Mouse (Mus musculus): ENCODE results near the gene Col9a2. TPM values are rescaled to one million over a fixed set of nuclear protein-coding genes. Genes with fewer than 3 reads are reported as not detected.

Gene Col9a2
- polyA plus RNA-seq (2014; fragmentation: Illumina TruSeq; extraction: RNeasy Lipid Tissue Mini Kit (QIAGEN cat#74804); ENCODE audit: low read depth, low replicate concordance) = not detected

DNA sequence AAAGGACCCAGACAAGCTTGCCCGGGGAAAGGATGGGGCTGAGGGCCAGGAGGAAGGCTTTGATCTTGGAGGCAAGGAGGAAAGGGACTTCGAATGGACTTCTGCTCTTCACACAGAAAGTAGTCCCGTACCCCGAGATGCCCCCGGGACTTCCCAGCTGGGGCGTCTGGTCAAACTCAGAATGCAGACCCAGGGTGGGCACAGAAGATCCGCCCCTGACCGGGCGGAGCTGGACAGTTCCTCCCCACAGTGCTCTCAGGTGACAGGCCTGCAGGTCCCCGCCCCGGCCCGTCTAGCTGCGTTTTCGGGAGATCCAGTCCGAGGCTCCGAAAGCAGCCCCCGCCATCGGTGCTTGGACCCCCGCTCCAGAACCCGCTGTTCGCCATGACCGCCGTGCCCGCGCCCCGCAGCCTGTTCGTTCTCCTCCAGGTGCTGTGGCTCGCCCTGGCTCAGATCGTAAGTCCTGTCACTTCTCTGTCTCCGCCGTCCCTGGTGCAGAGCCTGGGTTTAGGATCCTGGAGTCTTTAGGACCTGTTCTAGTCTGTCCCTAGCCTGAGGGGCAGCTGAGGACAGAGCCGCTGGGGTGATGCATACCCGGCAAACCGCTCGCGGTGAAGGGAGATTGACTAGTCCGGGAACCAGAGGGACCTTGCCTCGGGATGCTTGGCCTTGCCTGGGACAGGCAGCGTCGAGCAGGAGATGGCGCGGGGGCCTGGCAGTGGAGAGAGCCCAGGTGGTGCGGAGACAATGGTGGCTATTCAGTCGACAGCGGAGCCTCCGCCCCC lies at the start of gene Col9a2:
Gene Col9a2, plus strand, starts transcription at position 55 of the 785 bp plus-strand sequence.

DNA sequence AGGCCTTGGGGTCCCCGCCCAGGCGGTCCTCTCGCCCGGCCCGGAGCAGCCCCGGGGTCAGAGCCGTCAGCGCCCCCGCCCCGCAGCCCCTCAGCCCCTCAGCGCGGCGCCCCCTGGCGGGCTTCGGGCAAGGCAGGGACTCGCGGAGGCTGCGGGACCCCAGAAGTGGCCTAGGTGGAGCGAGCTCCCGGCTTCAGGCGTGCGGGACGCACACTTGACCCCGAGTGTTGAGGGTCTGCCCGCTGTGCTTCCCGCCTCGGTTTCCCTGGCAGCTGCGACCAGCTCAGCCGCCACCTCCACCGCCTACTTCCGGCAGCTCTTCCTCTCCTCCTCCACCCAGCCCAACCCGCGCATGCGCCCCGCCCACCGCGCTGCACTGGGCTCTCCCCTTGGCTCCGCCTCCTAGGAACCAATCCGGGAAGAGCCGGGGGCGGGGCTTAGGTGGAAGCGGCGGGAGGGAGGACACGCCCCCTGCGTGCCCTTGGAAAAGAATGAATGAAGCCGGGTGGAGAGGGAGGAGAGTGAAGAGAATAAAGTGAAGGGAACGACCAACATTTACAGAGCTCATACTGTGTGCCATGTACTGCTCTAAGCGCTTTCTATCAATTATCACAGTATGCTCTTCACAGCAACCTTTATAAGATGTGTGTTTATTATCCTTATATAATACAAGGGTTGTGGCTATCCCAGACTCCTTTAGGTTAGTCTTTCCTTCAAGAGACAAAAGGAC lies 22.1 kb upstream of the Col9a2 start, which contains the start of gene Smap2:
Gene Smap2, minus strand, starts transcription at position 320 of the 730 bp plus-strand sequence.

DNA sequence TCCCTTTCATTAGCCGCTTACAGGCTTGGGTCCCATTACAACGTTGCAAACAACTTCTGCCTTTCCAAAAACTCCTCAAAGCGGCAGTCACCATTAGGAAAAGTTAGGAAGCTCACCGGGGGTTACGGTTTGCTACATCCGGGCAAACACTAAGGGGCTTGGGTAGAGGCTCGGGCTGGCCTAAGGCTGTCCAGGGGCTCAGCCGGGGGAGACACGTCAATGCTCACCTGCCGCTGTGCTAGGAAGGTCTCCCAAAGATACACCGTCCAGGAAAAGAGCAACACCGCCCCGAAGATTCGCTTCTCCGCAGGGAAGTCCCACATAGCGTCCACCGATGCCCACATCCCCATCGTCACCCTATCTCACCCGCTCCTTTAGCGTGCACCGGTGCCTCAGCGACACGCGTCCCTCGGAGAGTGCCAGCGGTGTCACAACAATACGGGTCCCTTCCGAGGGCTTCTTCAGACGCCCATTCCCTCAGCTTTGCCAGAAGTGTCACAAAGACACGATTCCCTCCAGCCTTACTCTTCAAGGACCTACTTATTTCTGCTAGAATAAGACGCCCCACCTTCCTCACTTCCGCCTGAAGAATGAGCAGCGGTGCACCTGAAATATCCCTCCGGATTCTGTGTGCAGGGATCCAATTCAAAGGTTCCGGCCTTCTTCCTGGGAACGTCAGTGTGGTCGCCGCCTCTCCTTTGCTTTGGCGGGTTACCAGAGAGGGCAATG lies 58.6 kb downstream of the Col9a2 start, which contains the start of gene Zmpste24:
Gene Zmpste24, minus strand, starts transcription at position 592 of the 729 bp plus-strand sequence.

Other genes starting within 250 kb of the Col9a2 start
- 12.9 TPM for gene Nfyc, start 207.8 kb upstream of the Col9a2 start, polyA plus RNA-seq (2014; fragmentation: Illumina TruSeq; extraction: RNeasy Lipid Tissue Mini Kit (QIAGEN cat#74804); ENCODE audit: low read depth, low replicate concordance)
- gene Rims3, start 184.6 kb upstream of the Col9a2 start, polyA plus RNA-seq (2014; fragmentation: Illumina TruSeq; extraction: RNeasy Lipid Tissue Mini Kit (QIAGEN cat#74804); ENCODE audit: low read depth, low replicate concordance) = 0.37 TPM
- 3.1 TPM for gene Exo5, start 114.4 kb upstream of the Col9a2 start, polyA plus RNA-seq (2014; fragmentation: Illumina TruSeq; extraction: RNeasy Lipid Tissue Mini Kit (QIAGEN cat#74804); ENCODE audit: low read depth, low replicate concordance)
- 0.79 TPM for gene Zfp69, start 87.7 kb upstream of the Col9a2 start, polyA plus RNA-seq (2014; fragmentation: Illumina TruSeq; extraction: RNeasy Lipid Tissue Mini Kit (QIAGEN cat#74804); ENCODE audit: low read depth, low replicate concordance)
- gene Smap2, start 22.1 kb upstream of the Col9a2 start, polyA plus RNA-seq (2014; fragmentation: Illumina TruSeq; extraction: RNeasy Lipid Tissue Mini Kit (QIAGEN cat#74804); ENCODE audit: low read depth, low replicate concordance) = 24.1 TPM
- 89.1 TPM for gene Zmpste24, start 58.9 kb downstream of the Col9a2 start, polyA plus RNA-seq (2014; fragmentation: Illumina TruSeq; extraction: RNeasy Lipid Tissue Mini Kit (QIAGEN cat#74804); ENCODE audit: low read depth, low replicate concordance)
- not detected for gene Tmco2, start 69.8 kb downstream of the Col9a2 start, polyA plus RNA-seq (2014; fragmentation: Illumina TruSeq; extraction: RNeasy Lipid Tissue Mini Kit (QIAGEN cat#74804); ENCODE audit: low read depth, low replicate concordance)
- gene Rlf, start 175.7 kb downstream of the Col9a2 start, polyA plus RNA-seq (2014; fragmentation: Illumina TruSeq; extraction: RNeasy Lipid Tissue Mini Kit (QIAGEN cat#74804); ENCODE audit: low read depth, low replicate concordance) = 9.5 TPM

Data from liver, adult 10 weeks (tissue).